Mouse (Mus musculus) C2C12 (cell line): ENCODE measurements at regions not wholly inside any gene's neighbourhood (a gene's known extent, or its start where the extent isn't known, plus 50 kb on each side); places are given as distances from the start of the nearest gene placed in this dataset.

ENCODE experiments used
- H3K27me3 ChIP-seq: one replicate; pipeline ENCODE4 v1.6.1; 2011; ENCODE audit not compliant: control insufficient read depth, insufficient read depth, insufficient read length
- H3K36me3 ChIP-seq: one replicate; pipeline ENCODE4 v1.6.1; 2011; ENCODE audit not compliant: control insufficient read depth, insufficient read depth
- H3K4me3 ChIP-seq: one replicate; pipeline ENCODE4 v1.5.1; 2011; ENCODE audit warnings: mild to moderate bottlenecking, control low read depth; ENCODE audit not compliant: poor library complexity, insufficient read depth, severe bottlenecking
- H3K79me2 ChIP-seq: one replicate; pipeline ENCODE4 v1.6.1; 2011; ENCODE audit not compliant: control insufficient read depth, insufficient read depth
- H3K79me3 ChIP-seq: one replicate; pipeline ENCODE4 v1.6.1; 2011; ENCODE audit warnings: low read depth, control low read depth
- H3ac ChIP-seq: one replicate; pipeline ENCODE3; 2011; ENCODE audit warnings: low read depth; ENCODE audit not compliant: control insufficient read depth, insufficient read length
- CEBPB ChIP-seq: IDR thresholded peaks from one replicate; pipeline ENCODE4 v1.6.1; 2011; ENCODE audit warnings: low read depth, mild to moderate bottlenecking, control low read depth, moderate library complexity
- CTCF ChIP-seq: IDR thresholded peaks from one replicate; pipeline ENCODE4 v1.5.1; 2011; ENCODE audit not compliant: control insufficient read depth, insufficient read depth, insufficient read length
- FOSL1 ChIP-seq: IDR thresholded peaks from one replicate; pipeline ENCODE4 v1.8.0; 2011; ENCODE audit warnings: mild to moderate bottlenecking, low read length; ENCODE audit not compliant: poor library complexity, insufficient read depth, severe bottlenecking
- MAX ChIP-seq: IDR thresholded peaks from one replicate; pipeline ENCODE4 v1.6.1; 2011; ENCODE audit warnings: mild to moderate bottlenecking, control low read depth
- MYOD1 ChIP-seq: IDR thresholded peaks from one replicate; pipeline ENCODE4 v1.6.1; 2011; ENCODE audit warnings: low read depth; ENCODE audit not compliant: control insufficient read depth, insufficient read length
- MYOG ChIP-seq: IDR thresholded peaks from one replicate; pipeline ENCODE4 v1.6.1; 2011; ENCODE audit not compliant: control insufficient read depth, insufficient read length; ENCODE audit errors: extremely low read depth
- USF1 ChIP-seq: IDR thresholded peaks from one replicate; pipeline ENCODE4 v1.6.1; 2011; ENCODE audit warnings: low read depth, mild to moderate bottlenecking, control low read depth, moderate library complexity

DNA sequence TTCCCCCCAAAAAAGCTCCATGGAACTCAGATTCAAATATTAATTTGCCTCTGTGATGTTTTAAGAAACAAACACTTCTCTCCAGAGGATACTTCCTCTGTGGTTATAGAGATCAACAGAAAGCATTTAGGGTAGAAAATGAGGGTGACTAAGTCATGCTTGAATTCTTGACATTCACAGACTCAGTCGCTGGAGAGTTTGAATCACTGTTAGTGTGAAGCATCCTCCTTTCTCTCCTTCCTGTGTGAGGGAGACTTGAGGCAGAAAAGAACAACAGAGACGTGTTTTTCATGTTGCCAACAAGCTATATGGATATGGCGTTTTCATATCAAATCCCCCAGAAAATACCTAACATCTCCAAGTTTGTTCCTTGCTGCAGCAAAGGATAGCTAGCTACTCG, 366.1 kb upstream of the Gm26657 start:
- Histone ChIP-seq H3K4me3 (no peak overlapping the region), H3K36me3 (no peaks in the 10 kb centered on the region), H3K27me3 (no peaks in the 10 kb centered on the region), H3ac (no peak overlapping the region), H3K79me3 (no peaks in the 10 kb centered on the region), H3K79me2 (no peaks in the 10 kb centered on the region)
- peak; percentile 28 for TF ChIP-seq FOSL1
- TF ChIP-seq USF1 = no peak
- TF ChIP-seq MAX = peak; percentile 24

DNA sequence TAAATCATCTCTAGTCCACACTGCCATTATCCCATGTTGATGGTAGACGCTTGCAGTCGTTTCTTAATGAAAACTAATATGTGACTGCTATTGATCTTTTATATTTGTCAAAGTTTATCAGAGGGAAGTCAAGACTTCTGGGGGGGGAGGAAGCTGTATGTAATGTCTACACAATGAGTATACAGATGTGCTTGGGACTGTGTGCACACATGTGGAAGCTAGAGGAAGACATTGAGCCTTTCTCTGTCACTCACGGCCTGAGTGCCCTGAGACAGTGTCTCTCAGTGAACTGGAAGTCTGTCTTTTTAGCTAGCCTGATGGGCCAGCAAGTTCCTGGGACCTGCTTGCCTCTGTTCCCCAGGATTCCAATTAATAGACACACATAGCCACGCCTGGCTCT, 366.7 kb upstream of the Gm26657 start:
- no peak overlapping the region for H3ac ChIP-seq
- H3K27me3 ChIP-seq = no peaks in the 10 kb centered on the region
- H3K36me3 ChIP-seq = no peaks in the 10 kb centered on the region
- H3K79me3 ChIP-seq = no peaks in the 10 kb centered on the region
- no peak overlapping the region for H3K4me3 ChIP-seq
- H3K79me2 ChIP-seq = no peaks in the 10 kb centered on the region
- TF ChIP-seq CTCF (no peak), MYOD1 (no peak), USF1 (no peak), CEBPB (no peak), FOSL1 (no peak), MYOG (no peak), MAX (no peak)

DNA sequence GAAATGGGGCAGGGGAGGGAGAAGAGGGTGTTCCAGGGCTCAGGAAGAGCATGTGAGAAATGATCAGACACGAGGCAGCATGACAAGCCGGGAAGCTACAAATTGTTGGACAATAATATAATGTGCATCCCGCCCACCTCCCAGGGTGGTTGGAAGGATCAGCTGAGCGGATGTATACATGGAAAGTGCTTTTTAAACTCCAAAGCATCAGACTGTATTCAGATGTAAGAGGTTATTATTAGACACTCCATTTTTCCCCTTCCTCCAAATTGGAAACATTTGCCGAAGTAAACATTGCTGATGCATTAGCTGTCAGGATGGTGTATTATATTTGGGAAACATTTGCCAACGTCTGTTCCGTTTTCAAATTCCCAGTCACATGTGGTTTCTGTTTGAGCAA, 367.2 kb upstream of the Gm26657 start:
- Histone ChIP-seq H3K79me2 (no peaks in the 10 kb centered on the region), H3ac (no peak overlapping the region), H3K4me3 (no peak overlapping the region), H3K79me3 (no peaks in the 10 kb centered on the region), H3K36me3 (no peaks in the 10 kb centered on the region), H3K27me3 (no peaks in the 10 kb centered on the region)
- TF ChIP-seq FOSL1 = no peak
- no peak for TF ChIP-seq CEBPB
- TF ChIP-seq MYOG = no peak
- TF ChIP-seq MAX = no peak
- no peak for TF ChIP-seq USF1
- TF ChIP-seq CTCF = no peak
- TF ChIP-seq MYOD1 = no peak

DNA sequence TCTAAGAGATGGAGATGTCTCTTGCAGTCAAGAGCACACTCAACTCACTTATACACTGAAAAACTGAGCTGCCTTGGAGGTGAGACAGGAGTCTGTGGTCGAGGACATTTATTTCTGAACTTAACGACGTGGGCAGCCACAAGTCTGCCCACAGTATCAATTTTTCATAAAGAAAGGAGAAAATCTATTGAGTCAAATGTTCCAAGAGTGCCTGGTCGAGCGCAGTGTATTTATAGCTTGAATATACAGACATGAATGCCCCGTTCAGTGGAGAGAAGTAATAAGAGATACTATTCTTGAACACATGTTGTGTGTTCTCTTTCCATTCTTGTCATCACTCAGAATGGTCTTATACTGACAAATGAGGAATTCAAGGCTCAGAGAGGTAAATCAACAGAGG, 375.3 kb upstream of the Gm26657 start:
- no peaks in the 10 kb centered on the region for H3K79me3 ChIP-seq
- H3K79me2 ChIP-seq = no peaks in the 10 kb centered on the region
- H3K4me3 ChIP-seq = no peak overlapping the region
- TF ChIP-seq MYOD1 = no peak
- no peak for TF ChIP-seq MYOG
- TF ChIP-seq FOSL1 = no peak
- no peak for TF ChIP-seq MAX
- TF ChIP-seq CEBPB = no peak
- TF ChIP-seq USF1 = no peak
- no peak for TF ChIP-seq CTCF
- no peak overlapping the region for H3ac ChIP-seq
- H3K36me3 ChIP-seq = no peaks in the 10 kb centered on the region
- no peaks in the 10 kb centered on the region for H3K27me3 ChIP-seq

DNA sequence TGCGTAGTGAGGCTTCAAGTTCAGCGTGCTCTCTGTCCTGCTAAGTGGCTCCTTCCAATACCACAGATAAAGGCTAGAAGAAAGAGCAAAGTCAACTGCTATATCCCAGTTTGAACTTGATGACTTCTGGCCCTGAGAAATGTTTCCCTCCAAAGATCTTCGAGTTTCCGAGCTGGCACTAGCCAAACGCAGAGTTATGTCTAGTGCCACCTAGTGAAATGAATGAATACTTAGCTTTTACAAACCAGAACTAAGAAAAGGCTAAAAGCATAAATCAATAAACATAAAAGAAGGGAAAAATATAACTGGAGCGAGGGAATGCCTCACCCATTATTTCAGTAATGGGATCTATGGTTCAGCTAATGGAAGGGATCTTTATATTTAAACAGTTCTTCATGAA, 377.7 kb upstream of the Gm26657 start:
- no peaks in the 10 kb centered on the region for H3K27me3 ChIP-seq
- H3K79me2 ChIP-seq = no peaks in the 10 kb centered on the region
- no peak for TF ChIP-seq USF1
- H3K36me3 ChIP-seq = no peaks in the 10 kb centered on the region
- no peak overlapping the region for H3ac ChIP-seq
- H3K79me3 ChIP-seq = no peaks in the 10 kb centered on the region
- H3K4me3 ChIP-seq = no peak overlapping the region

DNA sequence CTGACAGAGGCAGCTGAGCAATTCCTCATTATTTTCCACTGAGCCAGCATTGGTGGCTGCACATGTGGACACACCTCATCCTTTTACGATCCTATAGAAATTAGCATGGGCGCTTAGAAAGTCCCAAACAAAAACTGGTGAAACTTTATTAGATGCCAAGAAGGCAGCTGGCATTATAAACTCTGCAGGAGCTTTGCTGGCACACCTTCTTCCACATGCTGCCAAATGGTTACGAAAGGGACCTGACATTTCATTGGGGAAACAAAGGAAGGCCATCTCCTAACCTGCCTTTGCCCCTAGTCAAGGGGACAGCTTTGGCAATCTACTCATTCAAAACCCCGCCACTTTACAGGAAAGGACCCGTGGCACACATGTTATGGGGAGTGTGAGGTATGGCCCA, 390.7 kb upstream of the Gm26657 start:
- H3K36me3 ChIP-seq = no peaks in the 10 kb centered on the region
- TF ChIP-seq USF1 (no peak), MYOD1 (no peak), FOSL1 (no peak), MYOG (no peak), CEBPB (no peak), CTCF (no peak), MAX (no peak)
- H3K79me2 ChIP-seq = no peaks in the 10 kb centered on the region
- H3K27me3 ChIP-seq = no peaks in the 10 kb centered on the region
- no peaks in the 10 kb centered on the region for H3K79me3 ChIP-seq
- H3K4me3 ChIP-seq = no peak overlapping the region
- no peak overlapping the region for H3ac ChIP-seq

DNA sequence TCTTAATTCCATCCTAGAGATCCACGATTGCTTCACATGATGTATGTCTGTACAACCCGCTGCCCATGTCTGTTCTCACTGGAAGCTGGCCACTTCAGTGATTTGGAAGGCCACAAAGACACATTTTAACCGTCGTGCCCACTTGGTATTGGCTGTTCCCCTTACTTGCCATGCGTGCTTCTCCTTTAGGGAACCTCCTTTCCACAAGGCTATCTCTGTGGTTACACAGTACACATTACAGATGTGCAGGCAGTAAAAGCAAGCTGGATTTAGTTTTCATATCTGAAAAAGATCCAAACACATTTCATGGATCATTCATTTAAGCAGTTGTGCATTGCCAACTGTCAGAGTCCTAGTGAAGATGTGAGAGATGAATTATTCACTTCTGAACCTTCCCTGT, 414.7 kb upstream of the Gm26657 start:
- H3K36me3 ChIP-seq = no peaks in the 10 kb centered on the region
- TF ChIP-seq CEBPB (no peak), CTCF (no peak), MAX (no peak), USF1 (no peak), FOSL1 (no peak), MYOG (no peak), MYOD1 (no peak)
- no peaks in the 10 kb centered on the region for H3K27me3 ChIP-seq
- no peak overlapping the region for H3K4me3 ChIP-seq
- H3K79me3 ChIP-seq = no peaks in the 10 kb centered on the region
- no peak overlapping the region for H3ac ChIP-seq
- H3K79me2 ChIP-seq = no peaks in the 10 kb centered on the region
